Mouse (Mus musculus): Measurements from ENCODE around the gene Map3k14.

DNA sequence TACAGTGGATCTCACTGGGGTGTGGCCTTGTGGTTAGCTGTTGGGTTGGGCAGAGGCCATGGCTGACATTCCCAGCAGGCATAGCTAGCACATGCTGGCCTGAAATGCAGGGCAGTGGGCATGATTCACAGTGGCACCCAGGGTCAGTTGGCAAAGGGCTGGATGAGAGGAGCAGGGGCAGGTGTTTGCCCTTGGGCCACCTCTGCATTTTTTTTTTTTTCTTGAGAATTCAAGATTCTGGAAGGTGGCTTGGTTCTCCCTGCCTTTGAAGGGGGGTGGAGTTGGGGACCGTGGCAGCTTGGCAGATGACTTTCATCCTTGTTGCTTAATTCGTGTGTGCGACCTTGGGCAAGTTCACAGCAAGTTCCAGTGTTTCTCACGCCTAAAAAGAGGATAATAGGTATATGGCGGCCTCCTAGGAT, 92.8 kb downstream of the Map3k14 start:
- TF ChIP-seq CTCF (IDR thresholded peaks at IDR 0.05; ENCODE audit: low read depth, low read length) (no peak), POLR2A (IDR thresholded peaks at IDR 0.05; ENCODE audit: borderline replicate concordance, low read depth, low read length) (no peak)
